In genomic region chr3:137610457-137611109, GRCm38 (mm10) we compare ENCODE assay signal across 16 mouse cellular contexts. TPM values are rescaled to one million over a fixed set of nuclear protein-coding genes. Genes with fewer than 3 reads are reported as not detected.
DNase-seq lines count a peak whose midpoint lies in the region; ATAC-seq and TF ChIP-seq lines count a peak whose summit lies in the region.
"Had no signal": no experiment of that assay in that cellular context is flagged by ENCODE, and none has a peak within 500 bp of the region (broad histone marks: within the 10 kb centered on the region; RNA-seq: fewer than 3 reads in every experiment).

No protein-coding gene starts in this region.

- peaks cover 4% of the 10 kb centered on the region for H3K4me1 ChIP-seq in liver, adult 2 months (ENCODE audit: control insufficient read depth, insufficient read depth, low read length)
- H3K4me1 ChIP-seq in liver, embryonic 11.5 days (replicated peaks; ENCODE audit: control insufficient read depth, insufficient read depth, low read length), result no peaks in the 10 kb centered on the region
- no peaks in the 10 kb centered on the region for H3K4me1 ChIP-seq in bone marrow, adult 2 months (ENCODE audit: control insufficient read depth, insufficient read depth, low read length)
- H3K4me1 ChIP-seq: liver, embryonic 13.5 days; midbrain, embryonic 15.5 days had no signal

- H3K4me3 ChIP-seq in liver, adult 2 months (ENCODE audit: insufficient read depth, low read depth, low read length), result no peak overlapping the region
- H3K4me3 ChIP-seq in liver, embryonic 11.5 days (ENCODE audit: low read depth, low read length), result no peak overlapping the region
- H3K4me3 ChIP-seq in bone marrow, adult 2 months (replicated peaks; ENCODE audit: control insufficient read depth, low read depth, low read length), result peak overlapping the region; percentile 21
- H3K4me3 ChIP-seq: liver, embryonic 13.5 days; midbrain, embryonic 15.5 days had no signal

- no peaks in the 10 kb centered on the region for H3K36me3 ChIP-seq in liver, adult 2 months (ENCODE audit: control insufficient read depth, insufficient read depth, low read length)
- no peaks in the 10 kb centered on the region for H3K36me3 ChIP-seq in liver, embryonic 11.5 days (ENCODE audit: control insufficient read depth, insufficient read depth, low read length)
- H3K36me3 ChIP-seq: liver, embryonic 13.5 days; midbrain, embryonic 15.5 days had no signal

- peak; percentile 53 for DNase-seq in liver, adult 2 months (ENCODE audit: extremely low read depth, low read depth, low spot score)
- no peak for DNase-seq in liver, embryonic 11.5 days (ENCODE audit: low spot score)
- peak; percentile 60 for DNase-seq in CD4-positive helper T cell, adult 2 months (ENCODE audit: low read depth, low spot score)
- DNase-seq in thymus, postnatal 0 days (ENCODE audit: low spot score), result no peak
- DNase-seq in left cerebral cortex, adult 8-10 months (ENCODE audit: low spot score in 2 of 2), result no peak
- DNase-seq: adrenal gland, postnatal 25 days; cerebellum, adult 11-12 months; forebrain, postnatal 0 days; gastrocnemius, postnatal 36 days; heart, postnatal 10 days; liver, embryonic 13.5 days; right cerebral cortex, adult 18-20 months; thymus, postnatal 14 days had no signal

- TF ChIP-seq POLR2A in liver, adult 2 months (IDR thresholded peaks at IDR 0.05; ENCODE audit: extremely low read depth, insufficient read depth, low read length), result no peak
- TF ChIP-seq POLR2A in bone marrow, adult 2 months (IDR thresholded peaks at IDR 0.05; ENCODE audit: borderline replicate concordance, control insufficient read depth, low read depth, low read length), result no peak

- H3K9ac ChIP-seq in liver, adult 2 months (ENCODE audit: low read depth, low read length), result no peak overlapping the region
- no peak overlapping the region for H3K9ac ChIP-seq in liver, embryonic 11.5 days (ENCODE audit: low read depth, low read length)
- H3K9ac ChIP-seq: forebrain, postnatal 0 days; liver, embryonic 13.5 days; midbrain, embryonic 15.5 days had no signal

- H3K9me3 ChIP-seq in liver, embryonic 11.5 days (ENCODE audit: control insufficient read depth, low read length), result no peaks in the 10 kb centered on the region
- H3K9me3 ChIP-seq: liver, embryonic 13.5 days; midbrain, embryonic 15.5 days had no signal

- no peak for TF ChIP-seq CTCF in liver, adult 2 months (IDR thresholded peaks at IDR 0.05; ENCODE audit: low read depth, low read length)
- no peak for TF ChIP-seq CTCF in bone marrow, adult 2 months (IDR thresholded peaks at IDR 0.05; ENCODE audit: control insufficient read depth, insufficient read depth, low read length)

- H3K79me2 ChIP-seq in liver, adult 2 months (ENCODE audit: control insufficient read depth, insufficient read depth, low read length), result no peaks in the 10 kb centered on the region

- no peak for ATAC-seq in liver, embryonic 11.5 days (replicated peaks; ENCODE audit: low FRiP score)
- ATAC-seq in megakaryocyte-erythroid progenitor cell, adult 5-6 weeks (replicated peaks; ENCODE audit: low FRiP score, low TSS enrichment, poor library complexity, severe bottlenecking), result peak; percentile 44
- ATAC-seq: forebrain, postnatal 0 days; midbrain, embryonic 15.5 days had no signal

- no peaks in the 10 kb centered on the region for H3K27me3 ChIP-seq in liver, adult 2 months (ENCODE audit: control insufficient read depth, insufficient read depth, low read length)
- H3K27me3 ChIP-seq in liver, embryonic 11.5 days (replicated peaks; ENCODE audit: control insufficient read depth, insufficient read depth, low read length), result no peaks in the 10 kb centered on the region
- H3K27me3 ChIP-seq: liver, embryonic 13.5 days; midbrain, embryonic 15.5 days had no signal

- H3K4me2 ChIP-seq in liver, embryonic 11.5 days, result no peak overlapping the region
- H3K4me2 ChIP-seq: liver, embryonic 13.5 days; midbrain, embryonic 15.5 days had no signal

- WGBS in liver, adult 2 months, result 20% methylated on average over 6 of the region's 6 CpGs
- 89% methylated on average over 6 of the region's 6 CpGs for WGBS in liver, embryonic 11.5 days
- 3% methylated on average over 6 of the region's 6 CpGs for WGBS in bone marrow, adult 2 months

- H3K27ac ChIP-seq in liver, adult 2 months (replicated peaks; ENCODE audit: insufficient read depth, low read depth, low read length), result no peak overlapping the region; the same call in 1 of the 2 replicates
- H3K27ac ChIP-seq in liver, embryonic 11.5 days (ENCODE audit: low read depth, low read length), result no peak overlapping the region
- H3K27ac ChIP-seq in bone marrow, adult 2 months (ENCODE audit: control insufficient read depth, insufficient read depth, low read depth, low read length, poor library complexity), result no peak overlapping the region
- H3K27ac ChIP-seq: liver, embryonic 13.5 days; midbrain, embryonic 15.5 days had no signal

RNA-seq across cellular contexts. Expression of gene Ddit4l, which starts 10.8 kb away (rescaled TPM):
- 0.37 and 0.40 TPM in 2 replicates for total RNA-seq in liver, adult 2 months (2014; rRNA removed)
- polyA plus RNA-seq in liver, adult 2 months (2012; rRNA removed), result 0.44 and 0.45 TPM in 2 replicates
- polyA plus RNA-seq in liver, embryonic 11.5 days (2014; fragmentation: Nextera tagmentation; extraction: Ambion mirVana), result 0.55 and 0.85 TPM in 2 replicates
- 2.3 and 6.2 TPM in 2 replicates for polyA plus RNA-seq in bone marrow, adult 2 months (2011; ENCODE audit: insufficient read depth, insufficient read length, low replicate concordance, missing spikeins)
- total RNA-seq in megakaryocyte-erythroid progenitor cell, adult 5-6 weeks (2014; fragmentation: Nextera tagmentation), result not detected in 2 replicates
- not detected in 2 replicates for total RNA-seq in megakaryocyte-erythroid progenitor cell, adult 5-6 weeks (2017)
- polyA plus RNA-seq in thymus, postnatal 0 days (2015; fragmentation: Nextera tagmentation; extraction: Ambion mirVana), result 0.50 and 0.99 TPM in 2 replicates
- total RNA-seq in left cerebral cortex, adult 8-10 months (2022), result 10 to 100 TPM; 15.4 to 22.2 (median 18.9) TPM

Comparison
In these comparisons a context has a peak if more than half of its experiments do, and no peak if none do; other contexts are left out.
1. DNase-seq: peak in liver, adult 2 months (single experiment) and CD4-positive helper T cell, adult 2 months (single experiment); none in liver, embryonic 11.5 days (single experiment), thymus, postnatal 0 days (single experiment) and left cerebral cortex, adult 8-10 months (0 of 2).